Mouse (Mus musculus): ENCODE data around the gene Ldlrap1.

GRCm38 (mm10) chr4:134752911-134753426 lies 14.9 kb downstream of the Ldlrap1 start:
- TF ChIP-seq CTCF (IDR thresholded peaks at IDR 0.05; ENCODE audit: low read depth) (no peak), EP300 (IDR thresholded peaks at IDR 0.05; ENCODE audit: low read depth) (no peak)

Data from liver, postnatal 0 days (tissue).